Mouse (Mus musculus) neural tube, embryonic 13.5 days (tissue): ENCODE measurements at regions not wholly inside any gene's neighbourhood (a gene's known extent, or its start where the extent isn't known, plus 50 kb on each side); places are given as distances from the start of the nearest gene placed in this dataset.

Experiments used
- ATAC-seq: fragments of 200-750 bp; cut with Nextera tagmentation; 2 replicates; pipeline ENCODE4 v1.8.0; 2017; ENCODE audit warnings: low read depth, mild to moderate bottlenecking, moderate TSS enrichment, moderate library complexity
- H3K27ac ChIP-seq: fragments of 300-500 bp; sonication (generic); replicated peaks from 2 replicates; pipeline ENCODE4 v1.5.1; 2015; ENCODE audit warnings: moderate library complexity, mild to moderate bottlenecking, inconsistent platforms
- H3K27me3 ChIP-seq: fragments of 300-500 bp; sonication (generic); 2 replicates; pipeline ENCODE4 v1.6.1; 2015; ENCODE audit warnings: mild to moderate bottlenecking, inconsistent platforms
- H3K36me3 ChIP-seq: fragments of 300-500 bp; sonication (generic); 2 replicates; pipeline ENCODE4 v1.6.1; 2015; ENCODE audit warnings: mild to moderate bottlenecking, inconsistent platforms
- H3K4me1 ChIP-seq: fragments of 300-500 bp; sonication (generic); replicated peaks from 2 replicates; pipeline ENCODE4 v1.6.1; 2015; ENCODE audit warnings: inconsistent platforms
- H3K4me2 ChIP-seq: fragments of 300-500 bp; sonication (generic); 2 replicates; pipeline ENCODE4 v1.6.1; 2015; ENCODE audit warnings: inconsistent platforms, mild to moderate bottlenecking, moderate library complexity
- H3K4me3 ChIP-seq: fragments of 300-500 bp; sonication (generic); 2 replicates; pipeline ENCODE4 v1.5.1; 2015; ENCODE audit warnings: mild to moderate bottlenecking, inconsistent platforms
- H3K9ac ChIP-seq: fragments of 300-500 bp; sonication (generic); 2 replicates; pipeline ENCODE4 v1.6.1; 2015; ENCODE audit warnings: moderate library complexity, mild to moderate bottlenecking, inconsistent platforms
- H3K9me3 ChIP-seq: fragments of 300-500 bp; sonication (generic); 2 replicates; pipeline ENCODE4 v1.6.1; 2016; ENCODE audit warnings: inconsistent platforms
- WGBS: fragments of 180-500 bp; shearing (Covaris S2); methylation state at CpG from one replicate; pipeline ENCODE4 v1.1.7; 2015; 5-methylcytosine and 5-hydroxymethylcytosine counted together

GRCm38 (mm10) chr1:71910125-71910524 is 257.1 kb upstream of the Fn1 start:
- no peak overlapping the region for H3K27ac ChIP-seq
- no peak overlapping the region for H3K4me2 ChIP-seq
- H3K9me3 ChIP-seq: no peaks in the 10 kb centered on the region
- no peaks in the 10 kb centered on the region for H3K27me3 ChIP-seq
- no peaks in the 10 kb centered on the region for H3K36me3 ChIP-seq
- H3K4me1 ChIP-seq: peaks cover 6% of the 10 kb centered on the region
- H3K4me3 ChIP-seq: no peak overlapping the region
- no peak overlapping the region for H3K9ac ChIP-seq
- 92% methylated on average over 1 of the region's 1 CpGs for WGBS
- no peak for ATAC-seq

GRCm38 (mm10) chr1:71909508-71910124 is 256.6 kb upstream of the Fn1 start:
- H3K4me2 ChIP-seq: no peak overlapping the region
- no peak overlapping the region for H3K9ac ChIP-seq
- H3K4me1 ChIP-seq: peaks cover 6% of the 10 kb centered on the region
- H3K27ac ChIP-seq: no peak overlapping the region
- H3K9me3 ChIP-seq: no peaks in the 10 kb centered on the region
- ATAC-seq: no peak
- 71% methylated on average over 11 of the region's 11 CpGs for WGBS
- no peaks in the 10 kb centered on the region for H3K36me3 ChIP-seq
- no peak overlapping the region for H3K4me3 ChIP-seq
- H3K27me3 ChIP-seq: no peaks in the 10 kb centered on the region

GRCm38 (mm10) chr1:71904376-71904948 is 251.5 kb upstream of the Fn1 start:
- H3K9ac ChIP-seq: no peak overlapping the region
- H3K4me2 ChIP-seq: no peak overlapping the region
- H3K36me3 ChIP-seq: no peaks in the 10 kb centered on the region
- H3K4me3 ChIP-seq: no peak overlapping the region
- WGBS: 80% methylated on average over 4 of the region's 4 CpGs
- H3K4me1 ChIP-seq: no peaks in the 10 kb centered on the region
- no peaks in the 10 kb centered on the region for H3K9me3 ChIP-seq
- no peak for ATAC-seq
- no peak overlapping the region for H3K27ac ChIP-seq
- H3K27me3 ChIP-seq: no peaks in the 10 kb centered on the region

GRCm38 (mm10) chr1:71900106-71901074 is 247.4 kb upstream of the Fn1 start:
- ATAC-seq: no peak
- no peak overlapping the region for H3K4me3 ChIP-seq
- no peaks in the 10 kb centered on the region for H3K36me3 ChIP-seq
- WGBS: 77% methylated on average over 9 of the region's 9 CpGs
- no peaks in the 10 kb centered on the region for H3K9me3 ChIP-seq
- no peak overlapping the region for H3K9ac ChIP-seq
- no peak overlapping the region for H3K4me2 ChIP-seq
- H3K27ac ChIP-seq: no peak overlapping the region
- 0 out of 2 replicates have a peak, but pooled peaks cover 18% of the 10 kb centered on the region for H3K4me1 ChIP-seq
- no peaks in the 10 kb centered on the region for H3K27me3 ChIP-seq

GRCm38 (mm10) chr1:71899128-71899527 is 246.1 kb upstream of the Fn1 start:
- Histone ChIP-seq H3K9me3 (no peaks in the 10 kb centered on the region), H3K9ac (no peak overlapping the region), H3K27me3 (no peaks in the 10 kb centered on the region), H3K4me1 (0 out of 2 replicates have a peak, but pooled peaks cover 18% of the 10 kb centered on the region), H3K36me3 (no peaks in the 10 kb centered on the region), H3K27ac (no peak overlapping the region), H3K4me3 (no peak overlapping the region), H3K4me2 (no peak overlapping the region)
- ATAC-seq: no peak
- WGBS: 80% methylated on average over 8 of the region's 8 CpGs

GRCm38 (mm10) chr1:71898198-71898597 is 245.2 kb upstream of the Fn1 start:
- Histone ChIP-seq H3K4me1 (0 out of 2 replicates have a peak, but pooled peaks cover 18% of the 10 kb centered on the region), H3K27ac (no peak overlapping the region), H3K27me3 (no peaks in the 10 kb centered on the region), H3K36me3 (no peaks in the 10 kb centered on the region), H3K9me3 (no peaks in the 10 kb centered on the region), H3K4me2 (no peak overlapping the region), H3K9ac (no peak overlapping the region), H3K4me3 (no peak overlapping the region)
- 90% methylated on average over 6 of the region's 6 CpGs for WGBS
- no peak for ATAC-seq

- H3K4me1 ChIP-seq: 0 out of 2 replicates have a peak, but pooled peaks cover 18% of the 10 kb centered on the region
- ATAC-seq: no peak
- WGBS: 77% methylated on average over 8 of the region's 8 CpGs
- no peak overlapping the region for H3K9ac ChIP-seq
- no peak overlapping the region for H3K4me3 ChIP-seq
- no peaks in the 10 kb centered on the region for H3K36me3 ChIP-seq
- H3K9me3 ChIP-seq: no peaks in the 10 kb centered on the region
- no peak overlapping the region for H3K27ac ChIP-seq
- no peak overlapping the region for H3K4me2 ChIP-seq
- no peaks in the 10 kb centered on the region for H3K27me3 ChIP-seq
These were observed 244.6 kb upstream of the Fn1 start for GRCm38 (mm10) chr1:71897464-71898051.

- Histone ChIP-seq H3K4me3 (no peak overlapping the region), H3K4me2 (no peak overlapping the region), H3K27me3 (no peaks in the 10 kb centered on the region), H3K9me3 (no peaks in the 10 kb centered on the region), H3K27ac (no peak overlapping the region), H3K4me1 (0 out of 2 replicates have a peak, but pooled peaks cover 18% of the 10 kb centered on the region), H3K9ac (no peak overlapping the region), H3K36me3 (no peaks in the 10 kb centered on the region)
- ATAC-seq: no peak
- 55% methylated on average over 11 of the region's 11 CpGs for WGBS
These were observed 243.2 kb upstream of the Fn1 start for GRCm38 (mm10) chr1:71896141-71896725.

GRCm38 (mm10) chr1:71893636-71894035 is 240.6 kb upstream of the Fn1 start:
- Histone ChIP-seq H3K4me2 (no peak overlapping the region), H3K27ac (no peak overlapping the region), H3K27me3 (no peaks in the 10 kb centered on the region), H3K36me3 (no peaks in the 10 kb centered on the region), H3K4me1 (0 out of 2 replicates have a peak, but pooled peaks cover 13% of the 10 kb centered on the region), H3K9ac (no peak overlapping the region), H3K4me3 (no peak overlapping the region), H3K9me3 (no peaks in the 10 kb centered on the region)
- no peak for ATAC-seq
- WGBS: 68% methylated on average over 5 of the region's 5 CpGs

GRCm38 (mm10) chr1:71887809-71888208 is 234.8 kb upstream of the Fn1 start:
- Histone ChIP-seq H3K4me2 (no peak overlapping the region), H3K36me3 (no peaks in the 10 kb centered on the region), H3K4me3 (no peak overlapping the region), H3K27me3 (no peaks in the 10 kb centered on the region), H3K9me3 (no peaks in the 10 kb centered on the region), H3K4me1 (peaks cover 11% of the 10 kb centered on the region), H3K9ac (no peak overlapping the region), H3K27ac (no peak overlapping the region)
- no peak for ATAC-seq
- whole genome bisulfite sequencing: 85% methylated on average over 3 of the region's 3 CpGs

- ATAC-seq: no peak
- WGBS: 79% methylated on average over 6 of the region's 6 CpGs
These were observed 233.9 kb upstream of the Fn1 start for GRCm38 (mm10) chr1:71886903-71887302.

More at GRCm38 (mm10) chr1:71886903-71887302, 233.9 kb upstream of the Fn1 start:
- no peak overlapping the region for H3K4me2 ChIP-seq
- H3K9ac ChIP-seq: no peak overlapping the region
- no peak overlapping the region for H3K4me3 ChIP-seq
- H3K9me3 ChIP-seq: no peaks in the 10 kb centered on the region
- H3K4me1 ChIP-seq: peaks cover 11% of the 10 kb centered on the region
- H3K36me3 ChIP-seq: no peaks in the 10 kb centered on the region
- no peak overlapping the region for H3K27ac ChIP-seq
- no peaks in the 10 kb centered on the region for H3K27me3 ChIP-seq
